Mouse (Mus musculus) cerebellum, postnatal 14 days (tissue): ENCODE results near the gene Ltbp2.

Experiments
- DNase-seq, 2 experiments: peaks; one replicate each; pipeline ENCODE4 v3.0.0; 2021; ENCODE audit warnings: mixed read lengths in 2 of 2

Ltbp2 gene

GRCm38 (mm10) chr12:84876481-84877121, at the start of gene Ltbp2:
TSS of gene Ltbp2 (minus strand) at chr12:84876532.
- peak; percentile 94 to 97 for DNase-seq

- no peak for DNase-seq
Measured at GRCm38 (mm10) chr12:84924324-84924723, 48.0 kb upstream of the Ltbp2 start.

DNA sequence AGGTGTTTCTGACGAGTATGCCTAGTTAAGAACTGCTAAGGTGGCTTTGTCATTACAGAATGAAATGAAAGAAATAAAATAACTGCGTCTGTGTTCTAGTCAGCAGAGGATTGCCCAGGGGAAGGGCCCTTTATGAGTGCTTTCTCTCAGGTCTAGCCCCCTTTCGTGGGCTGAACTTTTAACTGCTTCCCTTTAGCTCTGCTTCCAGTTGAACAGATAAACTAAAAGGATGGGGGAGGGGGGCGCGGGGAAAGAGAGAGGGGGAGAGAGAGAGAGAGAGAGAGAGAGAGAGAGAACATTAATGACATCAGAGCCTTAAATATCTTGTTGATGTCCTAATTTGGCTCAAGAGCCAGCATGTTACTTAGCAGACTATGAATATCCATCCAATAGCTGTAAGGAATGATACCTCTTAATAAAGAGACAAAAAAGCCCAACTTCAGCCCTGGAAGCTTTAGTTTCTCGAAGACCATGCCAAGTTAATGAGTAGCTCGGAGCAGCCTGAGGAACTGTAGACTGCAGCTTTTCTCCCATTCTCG, 45.6 kb upstream of the Ltbp2 start:
- DNase-seq: no peak

DNA sequence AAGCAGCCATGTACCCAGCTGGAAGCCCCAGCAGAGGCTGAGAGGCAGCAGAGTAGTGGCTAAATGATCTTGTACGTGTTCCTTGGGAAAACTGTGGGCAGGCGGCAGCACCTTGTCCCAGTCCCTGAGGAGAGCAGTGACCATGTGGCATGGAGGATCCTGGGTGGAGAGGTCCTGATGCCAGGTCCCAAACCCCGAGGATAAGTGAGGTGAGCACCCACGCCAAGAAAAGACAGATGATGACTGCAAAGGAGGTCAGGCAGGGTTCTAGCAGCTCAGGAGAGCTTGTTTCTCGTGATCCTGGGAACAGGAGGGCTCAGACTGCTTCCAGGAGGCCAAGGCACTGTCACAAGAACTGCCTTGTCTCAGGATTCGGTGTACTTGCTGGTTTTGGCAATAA, 42.5 kb upstream of the Ltbp2 start:
- no peak for DNase-seq

- DNase-seq: no peak
Measured at GRCm38 (mm10) chr12:84917799-84918198, 41.5 kb upstream of the Ltbp2 start.

- peak in 1 of 2 experiments; percentile 54 for DNase-seq
Measured at GRCm38 (mm10) chr12:84914959-84915358, 38.6 kb upstream of the Ltbp2 start.

GRCm38 (mm10) chr12:84912652-84913104, 36.3 kb upstream of the Ltbp2 start:
- DNase-seq: peak; percentile 55 to 60

GRCm38 (mm10) chr12:84911640-84912039, 35.3 kb upstream of the Ltbp2 start:
- no peak for DNase-seq

DNA sequence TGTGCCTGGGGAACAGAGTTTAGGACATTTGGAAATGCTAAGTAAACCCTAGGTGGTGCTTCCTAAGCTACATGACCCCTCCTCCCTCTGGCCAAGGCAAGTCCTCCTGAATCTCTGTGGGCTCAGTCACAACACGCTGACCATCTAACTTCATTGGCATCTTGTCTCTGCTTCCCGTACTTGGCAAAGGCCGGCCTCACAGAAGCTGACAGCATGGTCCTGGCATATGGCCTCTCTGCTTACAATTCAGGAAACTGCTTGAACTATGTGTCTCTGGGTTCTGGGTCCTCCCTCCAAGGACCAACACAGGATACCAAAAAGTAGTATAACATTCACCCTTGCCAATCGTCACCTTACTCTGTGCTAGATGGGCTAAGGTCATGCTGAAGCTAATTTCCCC, 33.7 kb upstream of the Ltbp2 start:
- peak; percentile 78 to 88 for DNase-seq

DNA sequence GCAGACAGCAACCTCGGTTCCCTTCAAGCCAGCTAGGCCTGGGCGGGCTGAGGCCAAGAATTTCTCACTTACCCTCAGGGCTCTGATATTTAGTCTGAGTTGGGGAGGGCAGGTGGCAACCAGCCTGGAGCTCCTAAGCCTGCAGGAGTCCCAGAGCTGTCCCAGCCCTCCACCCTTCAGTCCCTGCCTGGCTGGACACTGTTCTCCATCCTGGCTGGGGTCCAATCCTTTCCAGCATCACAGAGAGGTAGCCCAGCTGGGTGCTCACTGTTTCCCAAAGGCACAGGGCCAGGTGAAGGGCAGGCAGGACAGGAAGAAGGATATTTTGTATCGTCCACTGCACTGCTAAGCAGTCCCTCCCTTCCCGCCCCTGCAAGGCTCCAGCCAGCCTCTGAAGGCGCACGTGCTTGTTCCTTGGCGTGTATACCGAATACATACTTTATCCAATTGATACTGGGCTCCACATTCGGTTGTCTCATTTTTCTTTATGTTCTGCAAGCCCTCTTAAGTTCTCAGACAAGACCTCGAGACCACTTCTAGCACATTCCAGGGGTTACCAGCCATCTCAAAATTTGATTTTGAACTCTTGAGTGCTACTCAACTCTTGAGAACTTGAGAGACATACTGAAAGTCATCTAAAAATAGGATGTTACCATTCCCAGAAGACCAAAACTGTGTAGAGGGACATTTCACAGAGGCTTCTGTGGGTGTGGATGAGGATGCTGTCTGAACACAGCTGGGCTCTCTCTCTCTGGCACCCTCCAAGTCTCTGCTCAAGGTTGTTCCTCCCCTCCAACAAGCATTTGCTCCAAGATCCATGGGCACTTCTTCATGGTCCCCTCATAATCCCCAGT, 31.5 kb upstream of the Ltbp2 start:
- DNase-seq: peak; percentile 87 to 94

DNA sequence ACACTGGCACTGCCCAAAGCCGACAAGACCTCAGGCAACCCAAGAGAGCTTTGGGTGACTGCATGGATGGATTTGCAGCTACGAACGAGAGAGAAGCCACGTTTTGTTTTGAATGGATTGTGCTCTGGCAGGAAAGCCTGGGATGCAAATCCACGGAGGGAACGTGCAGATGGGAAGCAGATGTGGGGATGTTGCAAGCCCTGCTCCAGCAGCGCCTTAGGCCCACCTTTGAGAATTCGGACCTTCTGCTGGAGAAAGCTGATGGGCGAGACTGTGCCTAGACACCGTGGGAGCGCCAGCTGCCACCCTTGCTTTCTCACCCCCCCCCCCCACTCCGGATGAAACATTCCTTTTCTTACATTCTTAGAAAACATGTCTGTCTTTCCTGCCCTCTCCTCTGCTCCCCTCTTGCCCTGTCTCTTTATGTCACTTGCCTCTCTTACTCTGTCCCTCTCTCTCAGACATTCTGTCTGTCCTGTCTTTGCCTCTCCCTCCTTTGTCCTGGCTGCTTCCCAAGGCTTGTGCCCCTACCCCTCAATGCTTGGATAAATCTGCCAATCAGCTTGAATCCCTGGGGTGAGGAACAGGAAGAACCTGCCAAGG, 30.8 kb upstream of the Ltbp2 start:
- peak; percentile 33 to 53 for DNase-seq

GRCm38 (mm10) chr12:84904399-84904798, 28.1 kb upstream of the Ltbp2 start:
- DNase-seq: peak; percentile 21 to 56

DNA sequence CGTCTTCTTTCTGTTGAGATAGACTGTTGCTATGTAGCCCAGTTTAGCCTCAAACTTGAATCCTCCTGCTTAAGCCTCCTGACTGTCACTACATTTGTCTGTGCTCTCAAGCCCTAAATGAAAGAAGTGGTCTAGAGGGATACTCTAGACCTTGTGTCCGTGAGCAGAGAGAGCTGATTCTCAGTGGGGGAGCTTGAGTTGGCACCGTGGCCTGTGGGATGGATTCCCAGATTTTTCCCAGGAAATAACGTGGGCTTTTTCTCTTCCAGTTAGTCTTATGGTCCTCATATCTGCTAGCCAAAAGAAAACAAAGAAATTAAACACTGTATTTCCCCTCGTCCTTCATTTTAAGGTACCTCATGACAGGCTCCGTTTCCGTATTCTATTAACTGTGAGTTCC, 24.0 kb upstream of the Ltbp2 start:
- DNase-seq: peak; percentile 54 to 59

DNA sequence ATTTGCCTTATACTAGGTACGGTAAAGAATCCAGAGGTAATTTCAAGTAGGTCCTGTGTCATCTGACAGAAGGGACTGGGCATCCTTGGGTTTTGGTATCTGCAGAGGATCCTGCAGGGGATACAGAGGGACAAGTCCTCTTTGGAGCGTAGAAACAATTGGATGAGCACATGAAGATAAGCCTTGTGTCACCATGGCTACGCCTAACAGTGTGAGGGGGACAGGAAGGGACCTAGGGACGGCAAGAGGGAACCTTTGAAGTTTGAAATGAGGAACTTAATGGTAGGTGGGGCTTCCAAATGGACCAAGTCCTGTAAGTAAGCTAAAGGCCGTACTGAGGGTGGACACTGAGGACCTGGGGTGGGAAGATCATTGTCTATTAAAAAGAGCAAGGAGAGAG, 21.0 kb upstream of the Ltbp2 start:
- no peak for DNase-seq

GRCm38 (mm10) chr12:84896235-84896634, 19.9 kb upstream of the Ltbp2 start:
- no peak for DNase-seq

- DNase-seq: no peak
Measured at GRCm38 (mm10) chr12:84893648-84894628, 17.6 kb upstream of the Ltbp2 start.

DNA sequence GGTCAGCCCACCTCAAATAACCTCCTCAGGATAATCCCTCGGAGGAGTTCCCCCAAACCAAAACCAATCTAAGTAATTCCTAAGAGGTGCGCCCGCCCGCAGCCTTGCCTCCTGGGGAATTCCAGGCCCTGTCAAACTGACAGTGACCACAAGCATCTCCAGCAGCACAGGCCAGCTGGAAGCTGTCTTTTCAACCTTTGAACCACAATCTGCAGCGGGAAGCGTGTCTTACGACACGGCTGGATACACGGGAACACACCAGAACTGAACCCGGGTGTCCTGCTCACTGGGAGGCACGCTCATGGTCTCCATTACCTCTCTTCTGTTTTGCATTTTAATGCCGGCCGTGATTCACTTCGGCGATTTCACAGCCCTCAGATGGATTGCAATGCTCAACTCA, 14.0 kb upstream of the Ltbp2 start:
- no peak for DNase-seq

DNA sequence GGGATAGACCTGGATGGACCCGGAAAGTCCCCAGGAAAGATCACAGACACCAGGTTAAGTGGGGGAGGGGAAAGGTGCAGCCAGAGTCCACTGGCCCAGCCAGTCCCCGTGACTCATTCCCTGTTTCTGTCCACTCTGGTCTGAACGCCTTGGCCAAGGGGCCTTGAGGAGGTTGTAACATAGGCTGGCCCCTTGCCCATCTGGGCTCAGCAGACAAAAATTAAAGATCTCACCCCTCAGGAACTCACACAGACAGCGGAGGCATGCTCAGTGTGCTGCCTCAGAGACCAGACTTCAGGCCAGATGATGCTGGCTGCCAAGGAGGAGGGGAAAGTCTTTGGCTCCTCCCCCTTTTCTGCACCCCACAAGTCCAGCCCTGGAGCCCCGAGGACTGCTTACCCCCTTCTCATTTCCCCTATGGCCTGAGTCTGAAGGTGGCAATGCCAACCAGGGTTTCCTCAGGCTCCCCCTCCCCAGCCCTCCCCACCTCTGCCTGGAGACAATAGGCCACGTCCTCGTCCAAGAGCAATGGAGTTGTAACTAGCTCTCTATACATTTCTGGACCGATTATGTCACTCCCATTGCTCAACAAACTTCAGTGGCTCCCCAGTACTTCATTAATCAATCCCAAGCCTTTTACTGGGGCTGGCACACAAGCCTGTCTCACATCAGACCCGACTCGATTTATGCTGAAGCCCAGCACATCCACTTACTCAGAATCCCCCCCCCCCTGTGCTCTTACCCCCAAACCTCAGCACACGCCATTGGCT, 9.0 kb upstream of the Ltbp2 start:
- no peak for DNase-seq

DNA sequence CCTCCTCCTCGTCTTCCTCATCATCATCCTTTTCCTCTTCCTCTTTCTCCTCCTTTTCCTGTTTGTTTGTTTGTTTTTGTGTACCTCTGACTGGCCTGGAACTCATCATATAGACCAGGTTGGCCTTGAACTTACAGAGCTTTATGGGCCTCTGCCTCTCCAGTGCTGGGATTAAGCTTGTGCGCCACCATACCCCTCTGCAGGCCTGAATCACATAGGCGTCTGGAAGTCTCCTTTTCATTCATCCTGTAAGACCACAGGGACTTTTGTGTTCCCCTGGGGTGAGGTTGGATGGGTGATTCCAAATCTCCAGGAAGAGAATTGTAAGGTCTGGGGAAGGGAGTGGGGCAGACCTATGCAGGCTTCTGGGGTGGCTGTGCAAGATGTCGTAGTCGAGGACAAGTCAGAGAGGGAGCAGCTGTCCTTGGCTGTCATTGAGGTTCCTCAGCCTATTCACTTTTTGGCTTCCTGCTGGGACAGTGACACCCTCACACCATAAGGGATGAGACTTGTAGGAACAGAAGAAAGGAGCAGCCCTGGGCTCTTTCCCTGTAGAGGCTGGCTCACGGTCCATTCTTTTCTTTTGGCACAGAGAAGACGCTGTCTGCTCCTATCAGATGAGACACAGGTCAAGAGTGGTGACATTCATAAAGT, 8.2 kb upstream of the Ltbp2 start:
- DNase-seq: no peak

DNA sequence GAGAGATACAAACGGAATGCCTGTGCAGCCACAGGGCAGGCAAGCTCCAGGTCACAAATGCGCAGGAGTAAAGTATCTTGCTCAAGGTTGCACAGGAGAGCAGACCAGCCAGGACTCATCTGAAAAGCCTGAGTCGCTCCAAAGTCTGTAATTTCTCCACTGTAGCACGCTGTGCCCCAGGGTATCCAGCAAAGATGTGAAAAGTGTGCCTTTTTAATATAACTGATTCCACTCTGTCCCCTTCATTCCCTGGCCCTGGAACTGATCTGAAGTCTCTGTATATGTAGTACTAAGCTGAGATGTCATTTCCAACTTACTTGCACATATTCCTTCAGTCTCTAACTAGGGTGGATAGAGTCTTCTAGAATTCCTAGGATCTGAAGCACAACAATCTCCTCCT, 6.5 kb upstream of the Ltbp2 start:
- DNase-seq: no peak

DNA sequence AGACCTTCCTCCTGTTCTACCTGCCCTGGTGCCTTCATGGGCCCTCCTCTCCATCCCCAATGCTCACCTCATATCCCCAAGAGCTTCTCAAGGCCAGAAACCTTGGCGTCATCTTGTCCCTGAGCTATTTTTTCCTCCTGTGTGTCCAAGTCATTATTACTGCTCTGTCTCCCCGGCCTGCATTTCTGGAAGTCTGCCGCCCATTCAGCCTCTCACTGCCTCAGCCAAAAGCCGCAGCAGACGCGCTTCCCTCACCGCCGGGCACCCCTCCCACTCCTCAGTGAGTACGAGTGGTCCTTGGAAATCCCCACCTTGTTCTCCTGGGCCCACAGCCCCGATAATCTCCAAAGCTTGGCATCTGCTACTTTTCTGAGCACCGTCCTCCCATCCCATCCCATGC, 3.8 kb upstream of the Ltbp2 start:
- DNase-seq: peak; percentile 87 to 92
